Mouse (Mus musculus) cerebellum, adult 8-10 months (tissue): ENCODE measurements at regions not wholly inside any gene's neighbourhood (a gene's known extent, or its start where the extent isn't known, plus 50 kb on each side); places are given as distances from the start of the nearest gene placed in this dataset.

ENCODE experiments used
- DNase-seq: peaks from one replicate; pipeline ENCODE4 v3.0.0; 2022

DNA sequence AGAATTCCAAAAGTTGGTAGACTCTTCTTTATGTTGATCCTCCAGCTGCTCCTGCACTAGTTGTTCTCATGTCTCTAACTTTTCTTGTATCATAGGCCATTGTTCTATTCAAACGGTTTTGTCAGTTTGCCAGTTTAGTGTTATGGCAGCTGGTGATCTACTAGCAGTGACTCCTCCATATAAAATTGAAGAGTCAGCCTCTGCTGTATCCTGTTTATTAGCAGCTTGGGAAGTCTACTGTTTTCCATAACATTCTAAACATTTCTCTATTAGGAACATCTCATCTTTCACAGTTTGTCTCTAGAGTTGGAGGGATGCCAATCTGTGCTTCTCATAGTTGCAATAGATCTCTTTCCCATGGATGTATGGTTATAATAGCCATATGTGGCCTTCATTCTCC lies 58.6 kb downstream of the Drd1 start:
- no peak for DNase-seq

DNA sequence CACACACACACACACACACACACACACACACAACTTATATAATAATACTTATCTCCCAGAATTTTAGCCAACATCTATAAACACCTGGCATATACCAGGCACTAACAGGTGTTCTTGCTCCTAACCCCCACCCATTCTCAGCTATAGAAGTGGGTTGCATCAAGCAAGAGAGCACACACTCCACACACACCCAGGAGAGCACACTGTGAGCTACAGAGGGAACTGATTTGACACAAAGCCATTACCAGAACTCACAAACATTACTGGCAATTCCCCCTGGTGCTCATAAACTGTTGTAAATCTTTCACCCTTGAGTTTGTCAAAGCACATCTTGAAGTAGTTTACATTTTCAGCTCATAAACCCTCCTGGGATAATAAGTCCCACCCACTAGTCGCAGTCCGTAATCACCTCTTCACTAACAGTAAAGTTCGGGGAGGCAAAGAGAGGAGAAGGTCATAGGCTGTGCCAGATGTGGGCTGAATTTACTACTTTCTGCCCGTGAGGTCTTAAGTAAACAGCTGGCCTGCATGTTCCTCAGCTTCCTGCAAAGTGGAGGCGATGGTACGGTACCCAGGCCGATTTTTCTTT lies 62.5 kb downstream of the Drd1 start:
- no peak for DNase-seq

DNA sequence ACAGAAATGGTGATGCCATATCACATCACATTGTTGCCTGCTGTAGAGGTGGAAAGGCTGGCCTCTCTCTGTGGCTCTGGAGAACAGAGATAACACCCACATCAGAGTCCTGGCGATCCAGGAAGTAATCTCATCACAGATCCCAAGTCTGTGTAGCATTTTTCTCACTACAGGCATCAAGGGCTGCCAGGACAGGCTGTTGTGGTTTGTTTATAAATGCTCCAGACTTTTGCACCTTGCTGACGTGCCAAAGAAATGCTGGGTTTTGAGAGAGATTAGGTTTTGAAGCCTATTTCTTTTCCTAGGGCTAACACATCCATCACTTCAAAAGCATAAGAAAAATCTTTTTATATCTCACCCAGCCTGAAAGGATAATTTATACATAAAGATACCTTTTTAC lies 76.3 kb downstream of the Drd1 start:
- DNase-seq, result no peak

DNA sequence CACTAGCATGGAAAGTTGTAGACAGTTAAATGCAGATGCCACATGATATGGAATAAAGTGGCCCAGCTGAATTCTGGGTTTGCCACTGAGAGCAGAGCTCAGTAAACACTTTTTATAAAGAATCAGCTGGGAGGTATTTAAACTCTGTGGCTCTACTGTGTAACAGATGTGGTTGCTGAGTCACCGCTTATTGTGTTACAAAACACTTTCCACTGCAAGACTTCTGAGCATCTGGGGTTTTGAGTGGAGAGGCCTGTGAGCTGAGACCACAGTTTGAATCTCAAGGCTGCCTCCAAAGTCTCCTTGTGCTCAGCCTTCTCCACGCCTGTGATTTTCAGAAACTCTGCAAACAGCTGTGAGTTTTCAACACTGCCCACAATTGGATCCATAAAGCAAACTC lies 86.1 kb downstream of the Drd1 start:
- DNase-seq, result no peak

DNA sequence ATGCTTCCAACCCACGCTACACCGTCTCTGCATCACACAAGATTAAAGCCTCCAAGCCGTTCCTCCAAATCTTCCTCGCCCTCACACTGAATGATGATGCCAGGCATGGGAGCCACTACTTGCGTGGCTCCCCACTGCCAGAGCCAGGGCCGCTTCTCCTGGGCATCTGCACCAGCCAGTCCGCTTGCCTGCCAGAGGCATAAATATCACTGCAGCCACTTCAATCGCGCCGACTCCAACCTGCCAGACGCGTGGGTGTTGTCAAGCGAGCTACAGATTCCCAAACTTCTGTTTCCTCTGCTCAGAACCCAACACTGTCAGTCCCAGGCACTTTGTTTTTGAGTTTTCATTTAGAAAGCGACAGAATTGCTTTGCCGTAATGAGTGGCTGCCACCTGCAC lies 99.3 kb downstream of the Drd1 start:
- DNase-seq, result no peak

DNA sequence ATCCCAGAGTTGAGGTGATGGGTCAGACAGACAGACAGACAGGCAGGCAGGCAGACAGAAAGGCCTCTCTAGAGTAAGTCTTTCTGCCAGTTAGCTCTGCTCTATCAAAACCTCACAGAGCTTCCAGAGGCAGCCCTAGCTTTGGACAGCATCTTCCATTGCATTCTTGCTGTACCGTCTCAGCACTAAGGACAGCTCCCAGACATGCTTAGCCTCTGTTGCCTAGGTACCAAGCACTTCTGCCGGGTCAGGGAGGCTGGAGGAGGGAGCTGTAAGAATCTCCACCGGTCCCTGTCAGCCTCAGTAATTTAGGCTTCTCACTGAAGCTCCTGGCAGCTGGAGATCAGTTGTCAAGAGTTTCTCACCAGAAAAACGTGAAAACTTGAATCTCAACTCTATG lies 107.4 kb downstream of the Drd1 start:
- no peak for DNase-seq

DNA sequence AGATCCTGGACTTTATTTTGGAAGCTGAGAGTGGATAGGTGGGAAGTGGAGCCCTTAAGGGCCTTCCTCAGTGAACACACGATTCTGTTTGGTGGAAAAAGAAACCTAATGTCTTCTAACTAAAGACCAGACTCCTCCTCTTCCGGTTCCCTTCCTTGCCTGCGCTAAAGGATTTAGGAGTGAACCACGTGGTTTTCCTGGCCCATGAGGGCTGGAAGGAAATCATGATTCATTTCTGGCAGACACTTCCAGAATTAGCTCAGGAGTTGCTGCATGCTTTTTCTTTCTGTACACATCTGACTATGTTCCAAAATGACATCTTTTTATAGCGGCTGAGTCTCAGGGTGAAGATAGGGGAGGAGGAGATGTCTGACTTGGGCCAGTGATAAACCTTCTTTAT lies 109.8 kb downstream of the Drd1 start:
- no peak for DNase-seq

DNA sequence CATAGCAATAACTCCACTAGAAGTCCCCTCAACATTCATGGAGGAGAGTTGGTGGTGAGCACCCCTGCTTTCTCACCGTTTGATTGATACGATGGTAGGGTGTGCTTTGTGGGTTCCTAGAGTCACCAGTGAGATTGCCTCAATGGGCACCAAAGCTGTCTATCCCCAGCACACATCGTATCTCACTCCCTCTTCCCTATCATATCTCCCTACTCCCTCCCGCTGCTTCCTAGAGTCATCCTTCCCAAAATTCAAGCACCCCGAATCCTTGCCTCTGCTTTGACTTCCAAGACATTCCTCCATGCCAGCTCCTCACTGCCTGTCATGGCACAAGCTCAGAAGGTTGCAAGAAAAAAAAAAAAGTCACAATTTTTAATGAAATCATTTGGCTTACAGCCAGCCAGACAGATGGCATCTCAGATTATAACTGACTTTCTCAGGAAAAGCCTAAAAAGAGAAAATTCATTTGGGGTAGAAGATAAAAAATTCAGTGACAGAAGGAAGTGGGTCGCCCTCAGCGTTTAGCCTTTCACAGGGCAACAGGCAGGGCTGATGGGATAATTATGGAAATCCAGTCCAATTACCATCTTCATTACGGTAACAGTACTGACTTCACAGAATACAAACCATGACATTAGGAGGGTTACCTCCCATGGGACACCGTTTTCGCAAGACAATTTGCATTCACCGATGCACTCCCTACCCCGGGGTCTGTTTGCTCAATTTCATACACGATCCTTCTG lies 114.3 kb downstream of the Drd1 start:
- peak; percentile 14 for DNase-seq

DNA sequence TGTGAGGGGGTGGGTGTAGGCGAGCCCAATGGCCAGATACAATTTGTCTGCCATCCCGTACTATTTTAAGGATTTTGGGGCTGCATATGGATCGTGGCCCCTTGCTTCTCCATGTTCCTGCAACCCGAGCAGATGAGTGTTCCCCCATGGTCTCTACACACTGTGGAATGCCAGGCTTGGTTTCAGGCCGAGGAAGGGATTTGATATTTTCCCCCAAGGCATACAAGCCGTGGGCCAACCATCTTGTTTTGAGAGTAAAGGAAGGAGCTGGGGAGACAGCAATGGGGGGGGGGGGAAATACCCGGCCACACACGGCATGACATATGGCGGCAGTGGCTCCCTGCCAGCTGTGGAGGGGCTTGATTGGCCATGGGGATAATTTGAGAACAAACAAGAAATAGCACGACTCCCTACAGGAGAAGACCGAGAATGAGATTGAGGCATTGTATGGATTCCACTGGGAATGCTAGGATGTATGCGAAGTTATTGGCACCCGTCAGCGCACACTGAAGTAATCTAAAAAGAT lies 120.3 kb downstream of the Drd1 start:
- no peak for DNase-seq

DNA sequence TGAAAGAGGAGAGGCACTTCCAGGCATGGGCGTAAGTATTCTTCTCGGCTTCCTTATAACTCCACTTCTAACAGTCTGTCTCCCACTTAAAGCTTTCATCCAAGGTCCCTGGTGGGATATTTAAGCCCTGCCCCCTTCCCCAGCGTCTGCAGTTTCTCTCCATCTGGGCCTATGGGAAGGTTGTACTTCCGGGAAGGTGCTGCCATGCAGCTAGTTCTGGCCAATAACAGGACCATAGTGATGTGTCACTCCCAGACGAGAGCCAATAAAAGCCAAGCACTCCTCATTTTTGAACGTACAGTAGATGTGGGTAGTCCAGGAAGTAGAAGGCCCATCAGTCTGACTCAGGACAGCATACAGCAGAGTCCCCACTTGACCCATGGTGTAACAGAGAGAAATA lies 121.0 kb downstream of the Drd1 start:
- no peak for DNase-seq

DNA sequence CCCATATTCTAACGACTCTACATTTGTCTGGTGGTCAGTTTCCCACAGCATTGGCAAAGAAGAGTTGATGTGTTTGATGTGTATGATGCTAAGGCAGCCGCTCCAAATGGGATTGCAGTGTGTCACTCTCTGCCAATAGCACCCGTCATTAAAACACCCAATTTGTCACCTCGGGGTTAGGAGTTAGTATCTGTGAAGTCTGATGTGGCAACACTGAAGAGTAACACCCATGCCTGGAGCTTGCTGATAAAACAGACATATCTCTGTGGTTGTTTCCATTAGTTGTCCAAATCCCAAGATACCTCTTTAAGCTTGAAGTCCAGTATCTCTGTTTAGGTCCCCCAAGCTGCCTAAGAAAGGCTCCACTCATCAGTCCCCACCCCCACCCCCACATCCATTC lies 129.4 kb downstream of the Drd1 start:
- DNase-seq, result no peak

DNA sequence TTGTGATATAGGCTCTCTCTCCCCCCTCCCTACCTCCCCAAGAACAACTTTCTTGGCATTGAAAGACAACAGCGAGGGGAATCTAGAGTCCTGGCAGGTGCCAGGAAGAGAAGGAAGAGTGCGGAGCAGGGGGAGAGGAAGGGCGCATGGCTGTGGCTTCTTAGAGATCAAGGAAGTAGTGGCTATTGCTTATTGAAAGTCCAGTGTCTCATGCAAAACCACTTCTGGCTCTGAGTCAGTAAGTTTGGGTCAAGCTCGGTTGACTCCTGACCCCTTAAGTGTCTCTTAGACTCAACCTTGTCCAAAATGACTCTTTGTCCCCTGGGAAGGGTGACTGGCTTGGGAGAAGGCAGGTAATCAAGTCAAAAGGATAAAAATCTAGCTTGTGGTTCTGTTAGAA lies 131.1 kb downstream of the Drd1 start:
- no peak for DNase-seq

DNA sequence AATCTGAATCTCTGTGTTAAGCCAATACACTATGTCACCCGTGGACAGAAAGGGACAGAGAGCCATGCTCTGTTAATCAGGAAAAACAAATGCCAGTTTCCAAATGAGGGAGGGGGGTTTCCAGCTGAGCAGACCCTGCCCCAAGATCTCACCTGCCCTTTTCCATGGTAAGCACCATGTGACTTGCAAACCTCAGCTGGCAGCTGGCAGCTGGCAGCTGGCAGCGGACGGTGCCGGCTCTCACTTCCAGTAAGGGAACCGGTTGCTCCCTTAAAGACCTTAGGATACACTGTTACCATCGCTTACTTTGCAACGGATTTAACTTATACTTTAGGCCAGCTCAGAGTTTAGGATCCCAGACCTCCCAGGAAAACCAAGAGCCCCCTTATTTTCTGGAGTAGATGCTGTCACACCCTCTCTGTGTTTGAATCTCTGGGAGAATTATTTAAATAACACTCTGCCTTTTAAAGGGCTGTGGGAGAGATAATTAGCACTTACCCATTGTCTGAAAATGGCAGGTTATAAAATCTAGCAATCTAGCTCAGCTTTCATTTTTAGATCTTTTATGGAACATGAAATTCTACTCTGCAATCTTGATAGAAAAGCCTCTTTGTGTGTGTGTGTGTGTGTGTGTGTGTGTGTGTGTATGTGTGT lies 131.7 kb downstream of the Drd1 start:
- DNase-seq, result no peak

DNA sequence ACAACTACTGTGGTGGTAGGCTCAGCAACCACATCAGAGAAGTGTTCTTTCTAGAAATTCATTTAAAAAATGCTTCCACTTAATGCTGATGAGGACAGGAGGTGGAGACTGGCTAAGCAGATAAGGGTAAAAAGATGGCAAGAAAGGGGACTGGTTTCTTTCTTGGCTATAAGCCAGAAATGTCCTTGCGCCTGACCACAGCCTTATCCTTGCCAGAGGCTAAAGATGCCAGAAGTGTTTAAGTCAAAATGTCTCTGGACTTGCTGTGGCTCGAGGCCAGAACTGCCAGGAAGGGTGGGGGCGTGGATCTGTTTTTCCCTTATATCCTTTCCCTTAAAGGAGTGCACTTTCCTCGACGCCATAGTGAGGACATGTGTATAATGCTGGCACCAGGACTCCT lies 133.7 kb downstream of the Drd1 start:
- DNase-seq, result no peak

DNA sequence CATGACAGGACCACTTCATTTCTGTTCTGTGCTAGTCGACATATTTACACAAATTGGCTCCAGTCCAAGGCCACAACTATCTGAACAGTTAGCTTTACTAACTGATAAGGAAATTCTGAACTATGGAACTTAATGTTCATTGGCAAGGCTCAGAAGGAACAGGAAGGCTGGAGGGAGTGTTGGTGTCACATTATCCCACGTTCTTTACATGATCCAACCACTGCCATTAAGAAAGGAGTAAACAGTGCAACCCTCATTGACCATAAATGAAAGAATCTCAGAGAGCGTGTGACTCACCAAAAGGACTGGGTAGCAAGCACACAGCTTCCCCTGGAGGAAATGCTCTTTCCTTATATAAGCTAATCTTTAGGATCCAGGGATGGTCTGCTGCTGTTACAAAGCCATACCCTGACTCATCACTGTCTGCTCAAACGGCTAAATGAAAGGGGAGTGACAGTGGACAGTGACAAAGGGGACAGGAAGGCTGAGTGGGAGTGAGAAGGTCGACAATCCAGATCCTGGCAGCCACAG lies 135.6 kb downstream of the Drd1 start:
- no peak for DNase-seq

DNA sequence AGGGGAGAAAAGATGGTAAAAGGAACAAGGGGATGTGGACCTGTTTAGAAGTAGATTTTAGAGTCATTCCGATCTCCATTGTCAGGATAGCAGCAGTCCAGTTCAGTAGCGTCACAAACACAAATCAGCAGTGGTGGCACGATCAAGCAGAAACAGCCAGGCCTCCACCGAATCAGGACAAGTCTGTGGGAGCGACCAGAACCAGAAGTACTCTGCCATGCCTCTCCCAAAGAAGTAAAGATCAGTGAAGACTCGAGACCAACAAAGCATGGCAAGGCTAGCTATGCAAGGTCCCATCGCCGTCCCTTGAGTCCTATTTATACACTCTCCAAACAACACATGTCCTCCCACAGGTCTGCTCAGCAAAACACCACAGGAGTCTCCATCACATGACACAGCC lies 140.0 kb downstream of the Drd1 start:
- no peak for DNase-seq

DNA sequence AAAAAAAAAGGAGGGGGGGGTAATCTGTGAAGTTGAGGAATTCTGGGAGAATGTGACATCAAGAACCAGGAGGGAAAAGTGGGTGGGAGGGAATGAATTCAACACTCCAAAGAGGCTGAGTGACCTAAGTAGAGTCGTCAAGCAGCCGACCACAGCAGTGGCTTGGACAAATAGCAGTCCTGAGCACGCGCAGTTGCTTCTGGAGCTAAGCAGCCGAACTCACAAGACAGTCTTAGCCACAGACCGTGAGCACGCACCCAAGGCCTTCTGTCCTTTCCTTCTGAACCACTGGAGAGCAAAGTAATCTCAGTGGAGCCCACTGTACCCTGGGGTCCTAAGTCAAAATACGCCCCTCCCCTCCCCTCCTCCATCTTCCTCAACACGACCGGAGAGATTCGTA lies 141.1 kb downstream of the Drd1 start:
- DNase-seq, result no peak

DNA sequence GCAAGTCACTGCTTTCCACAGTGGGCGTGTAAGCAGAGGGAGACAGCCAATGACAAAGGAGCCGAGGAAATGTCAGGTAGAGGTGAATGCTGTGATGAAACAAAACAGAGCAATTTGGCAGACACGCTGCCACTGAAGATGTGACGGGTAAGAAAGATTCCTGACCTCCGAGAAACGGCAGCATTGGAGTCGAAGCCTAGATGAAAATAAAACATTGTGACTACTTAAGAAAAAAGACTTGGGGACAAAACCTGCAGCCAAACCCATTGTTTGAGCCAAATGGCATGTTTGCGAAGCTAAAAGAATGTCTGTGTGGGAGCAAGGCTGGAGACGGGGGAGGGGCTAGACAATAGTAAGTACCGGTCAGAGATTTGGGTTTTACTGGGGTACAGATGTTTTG lies 142.0 kb downstream of the Drd1 start:
- no peak for DNase-seq

DNA sequence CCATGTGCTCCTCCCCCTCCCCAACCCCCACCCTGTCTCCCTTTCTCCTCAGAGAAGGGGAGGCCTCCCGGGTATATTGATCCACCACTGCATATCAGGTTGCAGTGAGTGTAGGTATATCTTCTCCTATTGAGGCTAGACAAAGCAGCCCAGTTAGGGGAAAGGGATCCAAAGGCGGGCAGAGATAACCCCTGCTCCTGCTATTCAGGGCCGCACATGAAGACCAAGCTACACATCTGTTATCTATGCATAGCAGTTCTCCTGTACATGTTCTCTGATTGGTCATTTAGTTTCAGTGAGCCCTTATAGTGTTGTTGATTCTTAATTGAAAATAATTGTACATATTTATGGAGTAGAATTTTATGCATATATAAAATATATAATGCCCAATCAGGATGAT lies 143.7 kb downstream of the Drd1 start:
- DNase-seq, result no peak

DNA sequence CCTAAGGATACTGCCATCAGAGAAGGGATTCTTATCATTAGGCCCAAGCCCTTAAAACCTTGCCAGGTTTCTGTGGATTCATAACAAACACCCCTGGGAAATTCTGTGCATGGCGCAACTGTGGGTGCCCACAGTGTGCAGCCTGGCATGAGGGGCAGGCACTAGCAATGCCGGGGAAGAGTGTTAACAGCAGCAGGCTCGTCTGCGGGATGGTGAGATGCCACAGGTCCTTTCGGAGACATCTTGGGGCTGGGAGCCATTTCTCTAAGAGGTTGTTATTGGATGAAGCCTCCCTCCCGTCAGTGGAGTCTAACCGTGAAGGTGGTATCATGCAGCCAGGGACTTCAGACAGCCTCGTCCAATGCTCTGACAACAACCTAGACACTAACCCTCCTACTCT lies 144.2 kb downstream of the Drd1 start:
- DNase-seq, result no peak

DNA sequence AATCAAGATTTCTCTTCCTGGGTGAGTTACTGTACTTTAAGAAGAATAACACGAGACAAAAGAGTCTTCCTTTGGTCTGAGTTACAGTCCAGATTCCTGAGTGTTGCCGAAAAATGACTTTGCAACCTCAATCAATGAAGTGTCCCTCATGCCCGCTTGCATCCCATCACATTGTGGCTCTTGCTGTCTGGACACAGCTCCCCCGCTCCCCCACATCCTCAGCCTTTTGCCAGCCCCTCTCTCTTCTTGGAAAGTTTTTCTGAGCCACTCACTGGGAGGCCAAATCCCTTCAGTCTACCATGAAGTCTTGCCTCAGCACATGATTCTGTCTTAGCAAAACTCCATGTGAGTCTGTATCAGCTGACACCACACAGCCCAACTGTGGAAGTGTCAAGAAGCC lies 145.3 kb downstream of the Drd1 start:
- DNase-seq, result no peak

DNA sequence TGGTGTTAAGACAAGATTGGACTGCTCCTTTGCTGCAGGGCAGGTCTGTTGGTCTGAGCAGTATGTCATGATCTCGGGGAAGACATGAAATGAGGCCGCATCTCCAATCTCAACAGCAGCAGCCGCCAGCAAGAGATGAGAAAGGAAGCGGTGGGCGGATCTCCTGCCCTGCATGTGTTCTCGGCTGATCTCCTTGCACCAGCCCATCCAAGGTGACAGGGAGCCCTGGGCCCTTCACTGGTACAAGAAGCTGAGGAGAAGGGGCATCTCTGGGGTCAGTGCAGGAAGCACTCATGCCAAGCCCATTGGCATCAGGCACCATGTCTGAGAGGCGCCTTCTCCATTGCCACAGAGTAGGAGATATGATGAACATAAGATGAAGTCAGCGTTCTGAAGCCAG lies 151.0 kb downstream of the Drd1 start:
- no peak for DNase-seq

DNA sequence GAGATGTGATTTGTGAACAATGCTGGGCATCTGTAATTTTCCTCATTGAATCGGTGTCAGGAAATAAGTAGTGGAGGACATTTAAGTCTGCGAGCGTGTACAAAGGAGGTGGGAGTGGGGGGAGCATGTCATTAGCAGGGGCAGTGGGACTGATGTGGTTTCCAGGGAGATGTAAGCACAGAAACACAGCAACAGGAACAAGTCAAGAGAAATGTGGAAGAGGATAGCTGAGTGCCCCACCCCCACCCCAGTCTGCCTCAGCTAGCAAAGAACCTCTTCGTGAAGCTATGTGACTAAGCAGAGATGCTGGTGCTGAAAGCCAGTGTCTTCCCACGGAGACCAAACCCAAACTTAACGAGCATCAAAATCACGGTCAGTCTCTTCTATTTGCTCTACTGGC lies 151.9 kb downstream of the Drd1 start:
- no peak for DNase-seq

DNA sequence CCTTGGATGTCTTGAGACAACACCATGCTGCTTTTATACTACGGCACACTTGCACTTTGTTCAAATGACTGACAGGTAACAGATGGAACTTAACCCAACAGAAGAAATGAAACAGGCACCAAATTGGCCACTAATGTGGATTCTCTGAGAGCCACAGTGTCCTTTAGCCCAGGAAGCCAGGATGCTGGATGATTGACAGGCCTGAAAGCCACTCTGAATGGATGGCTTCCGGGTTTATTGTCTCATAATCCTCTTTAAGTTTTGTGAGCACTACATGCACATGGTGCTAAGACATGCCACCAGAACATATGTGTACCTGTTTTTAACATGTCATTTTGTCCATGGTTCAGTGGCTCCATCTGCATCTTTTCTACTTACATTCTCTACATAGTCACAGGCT lies 152.7 kb downstream of the Drd1 start:
- no peak for DNase-seq
